10 mouse cellular contexts compared by ENCODE assay signal in genomic region chr1:87848237-87848996, GRCm38 (mm10). TPM values are rescaled to one million over a fixed set of nuclear protein-coding genes. Genes with fewer than 3 reads are reported as not detected.
DNase-seq lines count a peak whose midpoint lies in the region; ATAC-seq and TF ChIP-seq lines count a peak whose summit lies in the region.
"Had no signal": no experiment of that assay in that cellular context is flagged by ENCODE, and none has a peak within 500 bp of the region (broad histone marks: within the 10 kb centered on the region; RNA-seq: fewer than 3 reads in every experiment).

No protein-coding gene starts in this region.

- H3K4me1 ChIP-seq in lung, postnatal 0 days (ENCODE audit: insufficient read depth, low read depth, low read length): peaks cover 11% of the 10 kb centered on the region; the same call in 1 of the 2 replicates
- H3K4me1 ChIP-seq in lung, adult 2 months (ENCODE audit: control insufficient read depth, insufficient read depth, low read length): 0 out of 2 replicates have a peak, but pooled peaks cover 5% of the 10 kb centered on the region
- peaks cover 5% of the 10 kb centered on the region for H3K4me1 ChIP-seq in forebrain, embryonic 15.5 days

- no peak overlapping the region for H3K4me3 ChIP-seq in lung, postnatal 0 days (ENCODE audit: low read depth, low read length)
- H3K4me3 ChIP-seq in lung, adult 2 months (replicated peaks; ENCODE audit: extremely low read depth, low read depth, low read length): no peak overlapping the region
- H3K4me3 ChIP-seq in forebrain, embryonic 15.5 days: no peak overlapping the region
- H3K4me3 ChIP-seq: forebrain, embryonic 12.5 days had no signal

- TF ChIP-seq EP300 in lung, postnatal 0 days (IDR thresholded peaks at IDR 0.05): no peak

- DNase-seq in adrenal gland, adult (ENCODE audit: inconsistent age in 2 of 2, low spot score in 1 of 2): peak; percentile 66 to 77
- no peak for DNase-seq in adrenal gland, postnatal 4 days (ENCODE audit: low spot score in 2 of 2)
- DNase-seq in lung, postnatal 0 days (ENCODE audit: low spot score): peak; percentile 40
- no peak for DNase-seq in lung, adult 2 months
- DNase-seq in frontal cortex, postnatal 36 days (ENCODE audit: low spot score in 2 of 2): peak; percentile 34 to 59
- peak; percentile 74 for DNase-seq in telencephalon, adult 2 months (ENCODE audit: low read depth, low spot score)

- H3K4me2 ChIP-seq in lung, postnatal 0 days (replicated peaks; ENCODE audit: low read depth, low read length): no peak overlapping the region
- no peak overlapping the region for H3K4me2 ChIP-seq in forebrain, embryonic 15.5 days (replicated peaks)
- H3K4me2 ChIP-seq: forebrain, embryonic 12.5 days had no signal

- 37% methylated on average over 11 of the region's 11 CpGs for WGBS in lung, postnatal 0 days
- 48% methylated on average over 11 of the region's 11 CpGs for WGBS in lung, adult 2 months
- 62% methylated on average over 11 of the region's 11 CpGs for WGBS in forebrain, embryonic 15.5 days

- ATAC-seq in lung, postnatal 0 days: no peak
- no peak for ATAC-seq in megakaryocyte-erythroid progenitor cell, adult 5-6 weeks (replicated peaks; ENCODE audit: low FRiP score, low TSS enrichment, poor library complexity, severe bottlenecking)
- no peak for ATAC-seq in forebrain, embryonic 15.5 days (replicated peaks)

- no peak for TF ChIP-seq POLR2A in lung, adult 2 months (IDR thresholded peaks at IDR 0.05; ENCODE audit: borderline replicate concordance, extremely low read depth, low read depth, low read length)

- H3K36me3 ChIP-seq in lung, postnatal 0 days (ENCODE audit: insufficient read depth, low read length): no peaks in the 10 kb centered on the region
- no peaks in the 10 kb centered on the region for H3K36me3 ChIP-seq in forebrain, embryonic 15.5 days
- H3K36me3 ChIP-seq: forebrain, embryonic 12.5 days had no signal

- no peak for TF ChIP-seq CTCF in lung, postnatal 0 days (IDR thresholded peaks at IDR 0.05)
- TF ChIP-seq CTCF in lung, adult 2 months (IDR thresholded peaks at IDR 0.05; ENCODE audit: insufficient read depth, low read length): no peak

- H3K9ac ChIP-seq in lung, postnatal 0 days (replicated peaks; ENCODE audit: low read depth): no peak overlapping the region
- H3K9ac ChIP-seq in forebrain, embryonic 15.5 days (replicated peaks): no peak overlapping the region
- H3K9ac ChIP-seq: forebrain, embryonic 12.5 days; liver, embryonic 14.5 days had no signal

- H3K27me3 ChIP-seq in lung, postnatal 0 days (replicated peaks; ENCODE audit: insufficient read depth, low read length): no peaks in the 10 kb centered on the region
- H3K27me3 ChIP-seq in forebrain, embryonic 15.5 days: no peaks in the 10 kb centered on the region
- H3K27me3 ChIP-seq: forebrain, embryonic 12.5 days had no signal

- no peaks in the 10 kb centered on the region for H3K9me3 ChIP-seq in lung, postnatal 0 days (ENCODE audit: low read length)
- no peaks in the 10 kb centered on the region for H3K9me3 ChIP-seq in forebrain, embryonic 15.5 days
- H3K9me3 ChIP-seq: forebrain, embryonic 12.5 days had no signal

- no peak overlapping the region for H3K27ac ChIP-seq in lung, postnatal 0 days (ENCODE audit: low read length)
- no peak overlapping the region for H3K27ac ChIP-seq in forebrain, embryonic 15.5 days (replicated peaks)
- H3K27ac ChIP-seq: forebrain, embryonic 12.5 days; liver, embryonic 14.5 days had no signal

RNA-seq across cellular contexts. Expression of gene Dgkd, which starts 4.7 kb away (rescaled TPM):
- total RNA-seq in adrenal gland, postnatal 4 days (2021): 10 to 100 TPM; 63.1 to 64.2 TPM
- polyA plus RNA-seq in lung, postnatal 0 days (2015; fragmentation: Nextera tagmentation; extraction: Ambion mirVana): 24.3 and 25.5 TPM in 2 replicates
- 28.5 and 36.9 TPM in 2 replicates for polyA plus RNA-seq in lung, adult 2 months (2012; rRNA removed)
- 35.7 and 42.1 TPM in 2 replicates for total RNA-seq in megakaryocyte-erythroid progenitor cell, adult 5-6 weeks (2014; fragmentation: Nextera tagmentation)
- 17.5 and 26.8 TPM in 2 replicates for total RNA-seq in megakaryocyte-erythroid progenitor cell, adult 5-6 weeks (2017)
- 47.1 and 50.2 TPM in 2 replicates for polyA plus RNA-seq in forebrain, embryonic 15.5 days (2015; fragmentation: Nextera tagmentation; extraction: Ambion mirVana)

RNA-seq across cellular contexts. Expression of gene Sag, which starts 44.9 kb away (rescaled TPM):
- total RNA-seq in adrenal gland, postnatal 4 days (2021): 1 to 10 TPM; 1.7 to 2.0 TPM
- 0.38 and 0.49 TPM in 2 replicates for polyA plus RNA-seq in lung, postnatal 0 days (2015; fragmentation: Nextera tagmentation; extraction: Ambion mirVana)
- 0.38 and 0.86 TPM in 2 replicates for polyA plus RNA-seq in lung, adult 2 months (2012; rRNA removed)
- 2.1 and 3.2 TPM in 2 replicates for total RNA-seq in megakaryocyte-erythroid progenitor cell, adult 5-6 weeks (2014; fragmentation: Nextera tagmentation)
- 0.95 and 2.0 TPM in 2 replicates for total RNA-seq in megakaryocyte-erythroid progenitor cell, adult 5-6 weeks (2017)
- 1.8 and 2.4 TPM in 2 replicates for polyA plus RNA-seq in forebrain, embryonic 15.5 days (2015; fragmentation: Nextera tagmentation; extraction: Ambion mirVana)

Comparison
In these comparisons a context has a peak if more than half of its experiments do, and no peak if none do; other contexts are left out.
1. DNase-seq: peak in adrenal gland, adult (2 of 2), lung, postnatal 0 days (single experiment), frontal cortex, postnatal 36 days (2 of 2) and telencephalon, adult 2 months (single experiment); none in adrenal gland, postnatal 4 days (0 of 2) and lung, adult 2 months (single experiment).